Mouse (Mus musculus) cerebellum, adult 8-10 months (tissue): Measurements from ENCODE around the gene Snx8.
"Not testable (repeated sequence)": the region's sequence is repeated elsewhere in the genome, so short reads cannot be mapped to it uniquely, and the experiment has no call there.

Experiments used
- DNase-seq: peaks from one replicate; pipeline ENCODE4 v3.0.0; 2022

Gene Snx8

GRCm38 (mm10) chr5:140383559-140383958 is 5.5 kb downstream of the Snx8 start:
- no peak for DNase-seq

- no peak for DNase-seq
Observed at GRCm38 (mm10) chr5:140382688-140383087, 6.4 kb downstream of the Snx8 start.

GRCm38 (mm10) chr5:140381156-140381555 is 7.9 kb downstream of the Snx8 start:
- DNase-seq: no peak

GRCm38 (mm10) chr5:140379299-140379698 is 9.8 kb downstream of the Snx8 start:
- DNase-seq: no peak

GRCm38 (mm10) chr5:140378121-140378853 is 10.8 kb downstream of the Snx8 start:
- DNase-seq: no peak

GRCm38 (mm10) chr5:140375249-140375829 is 13.7 kb downstream of the Snx8 start:
- no peak for DNase-seq

GRCm38 (mm10) chr5:140374226-140374625 is 14.8 kb downstream of the Snx8 start:
- no peak for DNase-seq

- DNase-seq: no peak
Observed at GRCm38 (mm10) chr5:140373711-140374110, 15.4 kb downstream of the Snx8 start.

GRCm38 (mm10) chr5:140371671-140372070 is 17.4 kb downstream of the Snx8 start:
- no peak for DNase-seq

- DNase-seq: no peak
Observed at GRCm38 (mm10) chr5:140370446-140371254, 18.4 kb downstream of the Snx8 start.

- DNase-seq: no peak
Observed at GRCm38 (mm10) chr5:140369466-140369865, 19.6 kb downstream of the Snx8 start.

GRCm38 (mm10) chr5:140368926-140369325 is 20.1 kb downstream of the Snx8 start:
- no peak for DNase-seq

GRCm38 (mm10) chr5:140368126-140368525 is 20.9 kb downstream of the Snx8 start:
- DNase-seq: not testable (repeated sequence)

- DNase-seq: no peak
Observed at GRCm38 (mm10) chr5:140364415-140364814, 24.6 kb downstream of the Snx8 start.

GRCm38 (mm10) chr5:140359930-140360674 is 29.0 kb downstream of the Snx8 start:
- DNase-seq: no peak

- DNase-seq: no peak
Observed at GRCm38 (mm10) chr5:140357466-140357865, 31.6 kb downstream of the Snx8 start.

- DNase-seq: no peak
Observed at GRCm38 (mm10) chr5:140355934-140356333, 33.1 kb downstream of the Snx8 start.

GRCm38 (mm10) chr5:140352352-140352751 is 36.7 kb downstream of the Snx8 start:
- no peak for DNase-seq

GRCm38 (mm10) chr5:140350731-140351497 is 38.1 kb downstream of the Snx8 start:
- DNase-seq: no peak

- no peak for DNase-seq
Observed at GRCm38 (mm10) chr5:140349882-140350281, 39.2 kb downstream of the Snx8 start.

GRCm38 (mm10) chr5:140346050-140346449 is 43.0 kb downstream of the Snx8 start:
- no peak for DNase-seq

GRCm38 (mm10) chr5:140345244-140345643 is 43.8 kb downstream of the Snx8 start:
- DNase-seq: no peak
